Mouse (Mus musculus) hindbrain, embryonic 13.5 days (tissue): ENCODE results near the gene Dock6. TPM values are rescaled to one million over a fixed set of nuclear protein-coding genes. Genes with fewer than 3 reads are reported as not detected.

Source experiments
- ATAC-seq: fragments of 200-750 bp; cut with Nextera tagmentation; 2 replicates; pipeline ENCODE4 v1.8.0; 2017; ENCODE audit warnings: moderate TSS enrichment; ENCODE audit not compliant: low FRiP score
- H3K27ac ChIP-seq: fragments of 300-500 bp; sonication (generic); 2 replicates; pipeline ENCODE4 v1.5.1; 2015; ENCODE audit warnings: inconsistent platforms, mild to moderate bottlenecking, moderate library complexity
- H3K27me3 ChIP-seq: fragments of 300-500 bp; sonication (generic); 2 replicates; pipeline ENCODE4 v1.6.1; 2015; ENCODE audit warnings: mild to moderate bottlenecking, inconsistent platforms
- H3K36me3 ChIP-seq: fragments of 300-500 bp; sonication (generic); 2 replicates; pipeline ENCODE4 v1.6.1; 2015; ENCODE audit warnings: mild to moderate bottlenecking, inconsistent platforms
- H3K4me1 ChIP-seq: fragments of 300-500 bp; sonication (generic); replicated peaks from 2 replicates; pipeline ENCODE4 v1.6.1; 2015; ENCODE audit warnings: inconsistent platforms
- H3K4me2 ChIP-seq: fragments of 300-500 bp; sonication (generic); 2 replicates; pipeline ENCODE4 v1.6.1; 2015; ENCODE audit warnings: inconsistent platforms, mild to moderate bottlenecking, moderate library complexity
- H3K4me3 ChIP-seq: fragments of 300-500 bp; sonication (generic); 2 replicates; pipeline ENCODE4 v1.5.1; 2015; ENCODE audit warnings: mild to moderate bottlenecking, inconsistent platforms
- H3K9ac ChIP-seq: fragments of 300-500 bp; sonication (generic); 2 replicates; pipeline ENCODE4 v1.6.1; 2015; ENCODE audit warnings: mild to moderate bottlenecking, inconsistent platforms
- H3K9me3 ChIP-seq: fragments of 300-500 bp; sonication (generic); 2 replicates; pipeline ENCODE4 v1.6.1; 2016; ENCODE audit warnings: inconsistent platforms
- WGBS: fragments of 180-500 bp; shearing (Covaris S2); methylation state at CpG from one replicate; pipeline ENCODE4 v1.1.7; 2015; 5-methylcytosine and 5-hydroxymethylcytosine counted together
- polyA plus RNA-seq: library from polyadenylated mRNA; unstranded; fragments of >200 nt; fragmentation: Nextera tagmentation; extraction: Ambion mirVana; gene quantifications from 2 replicates; pipeline ENCODE4 v1.2.1, GENCODE M21; 2015

Dock6 gene
- polyA plus RNA-seq, 1 experiment from 2014 or later: 17.2 TPM

DNA sequence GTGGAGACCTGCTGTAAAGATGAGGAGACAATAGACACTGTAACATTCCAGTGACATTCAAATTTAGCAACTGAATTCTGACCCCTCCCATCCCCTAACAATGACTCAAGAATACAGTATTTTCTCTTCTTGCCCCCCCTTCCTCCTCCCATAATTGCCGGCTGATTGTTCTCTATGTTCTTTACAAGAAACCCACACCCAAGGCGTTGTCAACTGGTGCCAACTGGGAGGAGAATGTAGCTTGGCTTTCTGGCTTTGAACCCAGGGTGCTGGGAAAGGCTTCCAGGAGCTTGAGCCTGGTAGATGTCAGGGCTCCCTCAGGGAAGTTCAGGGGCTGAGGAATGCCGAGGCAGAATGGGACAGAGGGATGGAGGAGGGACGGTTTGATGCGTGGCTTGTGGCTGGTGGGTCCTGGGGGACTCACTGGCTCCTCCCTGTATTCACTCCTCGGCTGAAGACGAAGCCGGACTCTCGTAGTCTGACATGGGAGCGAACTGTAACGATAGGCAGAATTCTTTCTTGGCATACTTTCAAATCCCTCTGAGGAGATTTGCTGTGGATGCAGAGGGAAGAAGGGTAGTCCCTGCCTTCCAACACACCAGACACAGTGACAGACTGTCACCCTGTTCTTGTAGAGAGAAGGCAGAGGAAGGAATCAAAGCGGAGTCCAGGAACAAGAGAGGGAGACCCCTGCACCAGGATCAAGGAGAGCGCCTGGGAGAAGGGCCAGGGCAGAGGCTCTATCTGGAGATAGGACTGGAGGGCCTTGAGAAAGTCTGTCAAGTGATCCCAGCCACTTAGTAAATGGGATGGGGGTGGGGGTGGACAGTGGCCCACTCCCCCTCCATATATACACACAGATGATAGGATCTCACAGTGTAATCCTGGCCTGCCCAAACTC is 83.7 kb downstream of the Dock6 start:
- peak overlapping the region; percentile 43; the same call in 1 of the 2 replicates for H3K9ac ChIP-seq
- H3K4me3 ChIP-seq: no peak overlapping the region
- H3K4me1 ChIP-seq: peaks cover 15% of the 10 kb centered on the region
- WGBS: 28% methylated on average over 13 of the region's 13 CpGs
- ATAC-seq: no peak
- H3K27me3 ChIP-seq: no peaks in the 10 kb centered on the region
- H3K9me3 ChIP-seq: no peaks in the 10 kb centered on the region
- peaks cover 4% of the 10 kb centered on the region; the same call in 1 of the 2 replicates for H3K36me3 ChIP-seq
- H3K4me2 ChIP-seq: no peak overlapping the region
- peak overlapping the region; percentile 30 for H3K27ac ChIP-seq

DNA sequence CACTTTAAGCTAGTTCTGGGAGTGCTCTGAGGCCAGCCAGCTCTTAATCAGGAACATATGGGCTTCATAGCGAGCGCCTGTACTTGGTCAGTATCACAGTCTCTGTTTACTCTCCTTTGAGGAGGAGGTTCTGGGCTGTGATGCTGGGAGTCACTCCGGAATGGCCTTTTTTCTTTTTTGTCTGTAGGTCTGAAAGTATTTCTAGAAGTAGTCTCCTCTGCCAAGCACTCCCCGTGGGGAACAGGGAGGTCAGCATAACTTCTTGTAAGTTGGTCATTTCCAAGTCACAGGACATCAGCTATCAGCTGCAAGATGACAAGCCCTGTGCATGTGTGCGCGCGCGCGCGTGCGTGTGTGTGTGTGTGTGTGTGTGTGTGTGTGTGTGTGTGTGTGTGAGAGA is 84.5 kb downstream of the Dock6 start:
- H3K4me2 ChIP-seq: no peak overlapping the region
- WGBS: 81% methylated on average over 11 of the region's 11 CpGs

DNA sequence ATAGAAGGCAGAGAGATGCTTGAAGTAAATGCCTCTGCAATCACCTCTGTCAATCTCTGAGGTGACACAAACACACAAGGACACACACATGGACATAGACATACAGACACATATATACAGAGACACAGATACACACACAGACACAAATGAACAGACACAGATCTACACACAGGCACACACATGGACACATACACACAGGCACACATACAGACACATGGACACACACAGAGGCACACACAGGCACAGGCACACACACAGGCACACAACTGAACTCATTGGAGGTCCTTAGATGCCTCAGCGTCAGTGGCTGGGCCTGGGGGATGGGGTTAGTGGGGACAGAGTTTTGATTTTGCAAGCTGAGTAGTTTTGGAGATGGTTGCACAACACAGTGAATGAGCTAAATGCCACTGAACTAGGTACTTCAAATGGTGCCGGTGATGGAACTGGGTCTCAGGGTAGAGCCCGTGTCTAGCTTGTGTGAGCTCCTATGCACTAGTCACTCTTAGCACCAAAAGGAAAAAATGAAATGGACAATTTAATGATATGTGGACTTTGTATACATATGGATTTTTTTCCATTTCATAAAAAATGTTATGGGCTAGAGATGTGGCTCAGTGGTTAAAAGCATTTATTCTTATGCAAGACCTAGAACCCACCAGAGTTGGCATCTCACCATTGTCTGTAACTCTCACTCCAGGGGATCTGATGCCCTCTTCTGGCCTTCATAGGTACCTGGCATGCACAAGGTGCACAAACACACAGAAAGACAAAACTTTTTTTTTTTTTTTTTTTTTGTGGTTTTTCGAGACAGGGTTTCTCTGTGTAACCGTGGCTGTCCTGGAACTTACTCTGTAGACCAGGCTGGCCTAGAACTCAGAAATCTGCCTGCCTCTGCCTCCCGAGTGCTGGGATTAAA is 88.1 kb downstream of the Dock6 start:
- Histone ChIP-seq H3K9ac (no peak overlapping the region), H3K27me3 (no peaks in the 10 kb centered on the region), H3K27ac (no peak overlapping the region), H3K4me3 (no peak overlapping the region), H3K4me2 (no peak overlapping the region), H3K36me3 (no peaks in the 10 kb centered on the region), H3K4me1 (peaks cover 19% of the 10 kb centered on the region), H3K9me3 (no peaks in the 10 kb centered on the region)
- 86% methylated on average over 6 of the region's 6 CpGs for WGBS
- ATAC-seq: no peak

More for the DNA sequence above, 84.5 kb downstream of the Dock6 start:
- peak overlapping the region; percentile 52; the same call in 1 of the 2 replicates for H3K27ac ChIP-seq
- no peaks in the 10 kb centered on the region for H3K27me3 ChIP-seq
- no peak overlapping the region for H3K4me3 ChIP-seq
- no peak for ATAC-seq
- H3K4me1 ChIP-seq: peaks cover 15% of the 10 kb centered on the region
- H3K9ac ChIP-seq: no peak overlapping the region
- no peaks in the 10 kb centered on the region for H3K9me3 ChIP-seq
- peaks cover 4% of the 10 kb centered on the region; the same call in 1 of the 2 replicates for H3K36me3 ChIP-seq

DNA sequence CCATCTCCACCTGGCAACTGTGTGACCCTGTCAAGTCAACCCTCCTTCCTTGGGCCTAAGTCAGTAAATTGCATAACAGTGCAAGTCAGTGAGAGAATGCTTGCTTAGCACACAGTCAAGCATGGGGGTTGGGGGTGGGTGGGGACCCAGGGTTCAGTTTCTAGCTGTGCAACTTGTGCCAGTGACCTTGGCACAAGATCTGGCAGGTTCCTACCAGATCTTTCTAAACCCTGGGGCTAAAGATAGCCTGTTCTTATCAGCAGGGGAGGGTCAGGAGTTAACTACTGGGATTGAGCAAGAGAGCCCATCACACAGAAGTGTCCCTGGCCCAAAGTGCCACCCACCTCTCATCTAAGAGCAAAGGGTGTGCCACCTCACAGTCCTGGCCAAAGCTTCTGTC is 90.3 kb downstream of the Dock6 start:
- Histone ChIP-seq H3K27me3 (no peaks in the 10 kb centered on the region), H3K4me1 (peaks cover 14% of the 10 kb centered on the region), H3K36me3 (no peaks in the 10 kb centered on the region), H3K4me3 (no peak overlapping the region), H3K9ac (no peak overlapping the region), H3K9me3 (no peaks in the 10 kb centered on the region), H3K27ac (no peak overlapping the region), H3K4me2 (no peak overlapping the region)
- no peak for ATAC-seq

DNA sequence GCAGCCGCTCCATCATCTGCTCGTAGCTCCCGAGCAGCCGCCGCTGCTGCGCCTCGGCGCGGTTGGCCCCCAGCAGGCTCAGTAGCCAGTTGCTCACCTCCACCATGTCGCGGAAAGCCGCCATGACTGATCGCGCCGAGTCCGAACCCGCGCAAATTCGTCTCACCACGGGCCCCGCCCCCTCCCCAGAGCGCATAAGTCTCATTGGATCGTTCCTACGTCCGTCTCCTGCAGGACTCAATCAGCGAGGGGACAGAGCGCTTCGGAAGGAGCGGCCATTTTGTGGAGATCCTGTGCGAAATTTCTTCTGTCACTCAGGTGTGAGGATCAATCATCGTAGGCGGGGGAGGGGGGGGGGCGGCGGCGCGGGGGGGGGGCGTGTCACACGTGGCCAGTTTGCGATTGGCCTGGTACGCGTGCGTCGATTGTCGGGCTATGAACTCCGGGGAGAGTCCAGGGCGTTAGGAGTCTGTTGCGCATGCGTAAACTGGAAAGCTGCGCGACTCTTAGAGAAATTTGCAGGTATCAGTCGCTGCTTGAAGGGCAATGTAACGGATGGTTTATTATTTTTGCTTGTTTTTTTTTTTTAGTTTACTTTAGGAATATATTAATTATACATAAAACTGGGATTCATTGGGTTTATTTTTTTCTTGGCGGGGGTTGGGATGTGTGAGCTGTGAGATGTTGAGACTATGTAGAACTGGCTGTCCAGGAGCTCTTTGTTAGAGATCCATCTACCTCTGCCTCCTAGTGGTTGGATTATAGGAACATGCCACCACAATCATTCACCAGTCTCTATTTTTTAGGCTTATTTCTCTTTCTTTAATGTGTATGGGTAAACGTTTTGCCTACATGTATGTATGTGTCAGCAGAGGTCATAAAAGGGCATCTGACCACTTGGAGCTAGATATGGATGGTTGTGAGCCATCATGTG is 92.0 kb downstream of the Dock6 start, which contains the start of gene Spc24:
Spc24 (minus strand) TSS at position 149 of the 934 bp plus-strand sequence.
- peak within 1 kb of the TSS; percentile 90 for H3K4me2 ChIP-seq
- H3K27ac ChIP-seq: peak within 1 kb of the TSS; percentile 83
- no peaks in the 10 kb centered on the region for H3K36me3 ChIP-seq
- peak within 1 kb of the TSS; percentile 70 for H3K4me3 ChIP-seq
- ATAC-seq: peak; percentile 98
- H3K4me1 ChIP-seq: peaks cover 14% of the 10 kb centered on the region
- H3K9ac ChIP-seq: peak within 1 kb of the TSS; percentile 68
- WGBS: under 1% methylated on average over 52 of the region's 54 CpGs
- no peaks in the 10 kb centered on the region for H3K9me3 ChIP-seq
- H3K27me3 ChIP-seq: no peaks in the 10 kb centered on the region

DNA sequence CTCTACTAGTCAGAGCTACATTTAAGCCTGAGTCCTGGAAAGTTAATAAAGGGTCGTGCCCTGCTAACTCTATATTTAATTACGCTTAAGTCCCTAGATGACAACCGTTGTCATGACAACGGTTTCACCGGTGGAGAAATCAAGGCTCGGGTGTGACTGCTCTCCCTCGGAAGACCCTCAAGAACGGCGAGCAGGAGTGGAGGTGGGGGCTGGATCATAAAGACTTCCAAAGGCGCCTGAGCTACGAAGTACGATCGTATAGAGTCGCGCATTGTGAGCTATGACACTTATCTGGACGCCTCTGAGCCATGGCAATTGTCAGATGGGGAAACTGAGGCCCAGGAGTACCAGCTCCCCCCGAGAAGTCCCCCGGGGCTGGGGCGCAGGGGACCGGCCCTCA is 92.7 kb downstream of the Dock6 start:
- H3K9me3 ChIP-seq: no peaks in the 10 kb centered on the region
- ATAC-seq: peak; percentile 38
- under 1% methylated on average over 20 of the region's 20 CpGs for WGBS

DNA sequence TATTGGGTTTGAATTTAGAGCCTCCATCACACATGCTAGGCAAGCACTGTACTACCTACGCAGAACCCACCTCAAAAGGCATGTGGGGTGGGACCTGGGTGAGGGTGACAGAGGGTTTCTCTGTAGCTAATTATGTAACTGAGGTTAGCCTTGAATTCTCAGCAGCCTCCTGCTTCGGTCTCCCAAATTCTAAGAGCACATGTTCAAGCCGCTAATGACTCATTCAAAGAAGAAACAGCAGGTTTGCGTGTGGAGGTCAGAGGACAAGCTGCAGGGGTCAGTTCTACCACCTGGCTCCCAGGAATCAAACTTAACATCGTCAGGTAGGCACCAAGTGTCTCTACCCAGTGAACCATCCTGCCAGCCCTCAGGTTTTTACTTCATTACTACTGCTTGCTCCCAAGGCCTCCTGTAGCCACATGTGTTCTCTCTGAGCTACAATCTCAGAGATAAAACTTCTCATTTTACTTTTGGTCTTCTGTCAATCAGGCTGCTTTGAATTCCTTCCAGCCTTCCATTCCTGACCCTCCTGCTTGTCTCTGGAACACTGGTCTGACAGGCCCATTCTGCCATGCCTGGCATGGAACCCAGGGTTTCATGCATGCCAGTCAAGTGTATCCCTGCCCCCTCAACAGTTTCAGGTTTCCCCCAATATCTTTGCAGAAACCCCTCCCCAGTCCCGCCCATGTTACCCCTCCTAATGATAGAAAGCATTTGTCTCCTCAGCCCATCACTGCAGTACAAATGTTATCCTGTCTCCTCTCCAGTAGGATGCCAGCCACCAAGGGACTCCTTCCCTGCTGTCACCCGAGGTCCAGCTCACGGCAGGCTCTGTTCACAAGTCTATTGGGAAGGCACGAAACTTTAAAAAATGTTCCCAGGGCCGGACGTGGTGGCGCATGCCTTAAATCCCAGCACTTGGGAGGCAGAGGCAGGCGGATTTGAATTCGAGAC is 93.6 kb downstream of the Dock6 start:
- Histone ChIP-seq H3K9me3 (no peaks in the 10 kb centered on the region), H3K4me3 (peak overlapping the region; percentile 70), H3K4me1 (peaks cover 14% of the 10 kb centered on the region), H3K27ac (no peak overlapping the region), H3K27me3 (no peaks in the 10 kb centered on the region), H3K36me3 (no peaks in the 10 kb centered on the region), H3K4me2 (peak overlapping the region; percentile 90), H3K9ac (no peak overlapping the region)
- ATAC-seq: no peak
- 64% methylated on average over 14 of the region's 14 CpGs for WGBS

More for the DNA sequence above, 92.7 kb downstream of the Dock6 start:
- Histone ChIP-seq H3K4me1 (peaks cover 14% of the 10 kb centered on the region), H3K27ac (peak overlapping the region; percentile 12; the same call in 1 of the 2 replicates), H3K4me2 (peak overlapping the region; percentile 90), H3K4me3 (peak overlapping the region; percentile 70), H3K27me3 (no peaks in the 10 kb centered on the region), H3K9ac (peak overlapping the region; percentile 68), H3K36me3 (no peaks in the 10 kb centered on the region)

DNA sequence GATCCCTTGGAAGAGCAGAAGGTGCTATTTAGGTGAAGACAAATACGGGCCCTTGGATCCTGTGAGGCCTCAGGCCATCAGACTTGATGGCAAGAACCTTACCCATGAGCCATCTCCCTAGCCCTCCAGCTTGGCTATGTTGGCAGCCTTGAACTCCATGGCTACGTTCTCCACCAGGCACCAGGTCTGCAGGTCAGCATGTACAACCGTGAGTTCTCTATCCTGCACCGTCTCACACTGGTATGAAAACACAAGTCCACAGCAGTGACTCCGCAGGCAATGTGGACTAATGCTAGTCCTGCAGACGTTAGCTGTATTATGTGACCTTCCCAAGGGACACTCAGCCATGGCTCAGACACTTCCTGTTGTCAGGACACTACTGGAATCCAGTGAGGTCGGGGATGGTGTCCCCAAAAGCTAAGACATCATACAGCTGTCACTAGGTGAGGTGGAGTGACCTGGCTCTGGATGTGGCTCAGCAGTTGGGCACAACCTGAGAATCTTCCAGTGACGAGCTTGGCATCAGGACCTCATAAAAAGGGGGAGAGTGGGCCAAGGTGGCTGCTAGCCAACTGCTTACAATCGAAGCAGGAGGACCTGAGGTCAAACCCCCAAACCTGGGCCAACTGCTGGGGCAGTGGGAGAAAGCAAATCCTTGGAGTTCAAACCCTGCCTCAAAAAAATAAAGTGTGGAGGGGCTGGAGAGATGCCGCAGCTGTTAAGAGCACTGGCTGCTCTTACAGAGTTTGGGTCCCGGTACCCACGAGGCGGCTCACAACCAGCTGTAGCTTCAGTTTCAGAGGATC is 97.7 kb downstream of the Dock6 start:
- Histone ChIP-seq H3K9me3 (no peaks in the 10 kb centered on the region), H3K27ac (no peak overlapping the region), H3K36me3 (peaks cover 1% of the 10 kb centered on the region; the same call in 1 of the 2 replicates), H3K4me3 (no peak overlapping the region), H3K4me1 (peaks cover 16% of the 10 kb centered on the region), H3K4me2 (no peak overlapping the region), H3K27me3 (no peaks in the 10 kb centered on the region), H3K9ac (no peak overlapping the region)
- WGBS: 71% methylated on average over 13 of the region's 13 CpGs
- no peak for ATAC-seq

DNA sequence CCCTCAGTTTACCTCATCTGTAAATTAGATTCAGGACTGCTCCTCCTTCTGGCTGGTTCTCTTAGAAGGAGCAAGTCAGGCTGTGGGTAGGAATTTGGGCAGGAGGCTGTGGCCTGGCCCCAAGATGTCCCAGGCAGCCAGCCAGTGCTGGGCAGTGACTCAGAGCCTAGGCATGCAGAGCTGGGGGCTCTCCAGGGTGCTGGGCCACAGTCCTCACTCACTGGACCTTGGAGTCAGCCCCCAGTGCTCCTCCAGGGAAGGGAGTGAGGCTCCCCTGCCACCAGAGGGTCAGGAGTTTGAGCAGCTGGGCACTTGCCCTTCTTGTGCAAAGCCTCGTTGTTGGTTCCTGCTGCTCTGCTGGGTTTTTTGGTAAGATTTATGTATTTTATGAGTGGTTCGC is 98.4 kb downstream of the Dock6 start:
- Histone ChIP-seq H3K27ac (no peak overlapping the region), H3K4me3 (no peak overlapping the region), H3K4me2 (no peak overlapping the region), H3K9ac (no peak overlapping the region), H3K4me1 (0 out of 2 replicates have a peak, but pooled peaks cover 9% of the 10 kb centered on the region), H3K36me3 (peaks cover 9% of the 10 kb centered on the region), H3K9me3 (no peaks in the 10 kb centered on the region), H3K27me3 (no peaks in the 10 kb centered on the region)
- 79% methylated on average over 2 of the region's 2 CpGs for WGBS
- ATAC-seq: no peak

DNA sequence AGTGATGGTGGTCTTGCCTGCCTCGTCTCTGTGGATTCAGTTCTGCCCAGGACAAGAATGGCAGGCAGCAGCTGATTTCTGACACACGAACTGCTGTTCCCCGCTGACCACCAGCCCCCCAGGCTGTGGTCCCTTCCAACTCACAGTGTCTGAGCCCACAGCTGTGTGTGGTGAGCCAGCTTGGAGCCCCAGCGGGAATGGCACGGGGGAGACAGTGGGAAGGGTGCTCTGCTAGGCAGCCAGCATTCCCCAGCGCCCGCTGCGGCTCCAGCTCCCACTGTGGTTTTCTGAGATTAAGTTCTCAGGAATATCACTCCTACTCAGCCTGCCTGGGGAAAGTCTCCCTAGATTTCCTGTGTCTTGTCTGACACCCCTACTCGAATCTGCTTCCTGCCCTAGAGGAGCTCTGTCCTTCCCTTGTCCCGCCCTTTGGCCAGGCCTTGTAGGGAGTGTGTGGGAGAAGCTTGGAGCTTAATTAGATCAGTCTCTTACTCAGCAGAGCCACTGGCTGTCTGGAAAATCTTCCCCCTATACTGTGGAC is 100.1 kb downstream of the Dock6 start:
- 61% methylated on average over 10 of the region's 10 CpGs for WGBS
- H3K4me3 ChIP-seq: no peak overlapping the region
- peaks cover 25% of the 10 kb centered on the region for H3K36me3 ChIP-seq
- H3K9ac ChIP-seq: no peak overlapping the region
- no peaks in the 10 kb centered on the region for H3K27me3 ChIP-seq
- 0 out of 2 replicates have a peak, but pooled peaks cover 5% of the 10 kb centered on the region for H3K4me1 ChIP-seq
- no peak overlapping the region for H3K4me2 ChIP-seq
- ATAC-seq: no peak
- no peaks in the 10 kb centered on the region for H3K9me3 ChIP-seq
- 0 out of 2 replicates have a peak overlapping the region, but pooled peaks have one; percentile 23 for H3K27ac ChIP-seq
